Mouse (Mus musculus): ENCODE measurements at regions not wholly inside any gene's neighbourhood (a gene's known extent, or its start where the extent isn't known, plus 50 kb on each side); places are given as distances from the start of the nearest gene placed in this dataset.
"Not testable (repeated sequence)": the region's sequence is repeated elsewhere in the genome, so short reads cannot be mapped to it uniquely, and the experiment has no call there.

- TF ChIP-seq ZC3H11A (IDR thresholded peaks at IDR 0.05; ENCODE audit: borderline replicate concordance, low read depth, low read length) (no peak), ZNF384 (IDR thresholded peaks at IDR 0.05; ENCODE audit: low read depth, low read length) (no peak), HCFC1 (IDR thresholded peaks at IDR 0.05; ENCODE audit: borderline replicate concordance, insufficient read depth, low read length) (no peak), CHD2 (IDR thresholded peaks at IDR 0.05; ENCODE audit: low read depth, low read length) (peak; percentile 93), MAFK (IDR thresholded peaks at IDR 0.05; ENCODE audit: insufficient read depth, low read depth, low read length) (no peak)
- H3K27ac ChIP-seq (ENCODE audit: insufficient read depth, low read depth, low read length, poor library complexity, severe bottlenecking) = no peak overlapping the region; the same call in 1 of the 2 replicates
- H3K36me3 ChIP-seq (ENCODE audit: control insufficient read depth, insufficient read depth, low read length, poor library complexity, severe bottlenecking) = no peaks in the 10 kb centered on the region
- H3K4me3 ChIP-seq (ENCODE audit: insufficient read depth in 1 of 2, low read depth in 1 of 2, low read length in 2 of 2, poor library complexity in 1 of 2, severe bottlenecking in 1 of 2) = no peak overlapping the region
- no peak overlapping the region for H3K9ac ChIP-seq (ENCODE audit: insufficient read depth, low read depth, low read length, poor library complexity, severe bottlenecking)
- peaks cover 3% of the 10 kb centered on the region in 2 experiments; a peak in 1 of 4 replicates for H3K4me1 ChIP-seq (ENCODE audit: control insufficient read depth in 2 of 2, insufficient read depth in 2 of 2, low read length in 2 of 2, poor library complexity in 1 of 2)
- H3K9me3 ChIP-seq (ENCODE audit: control insufficient read depth, insufficient read depth, low read depth, low read length) = no peaks in the 10 kb centered on the region
- in situ Hi-C loops (cut with MboI; ENCODE audit: low sequenced_read_pairs in 2 of 2, unreplicated experiment in 2 of 2) = loop anchor here in 1 of 2 experiments (5.0 kb wide), 1 partner anchor 48 kb away; no protein-coding TSS in a partner anchor
- peak; percentile 43 for DNase-seq (ENCODE audit: low read depth, low spot score)
Measured at GRCm38 (mm10) chr12:79984025-79984790, 128.6 kb downstream of the Zfp36l1 start.

- no peak for DNase-seq (ENCODE audit: low read depth, low spot score)
- no peaks in the 10 kb centered on the region for H3K9me3 ChIP-seq (ENCODE audit: control insufficient read depth, insufficient read depth, low read depth, low read length)
- no peak overlapping the region for H3K4me3 ChIP-seq (ENCODE audit: insufficient read depth in 1 of 2, low read depth in 1 of 2, low read length in 2 of 2, poor library complexity in 1 of 2, severe bottlenecking in 1 of 2)
- TF ChIP-seq ZC3H11A (IDR thresholded peaks at IDR 0.05; ENCODE audit: borderline replicate concordance, low read depth, low read length) (no peak), CHD2 (IDR thresholded peaks at IDR 0.05; ENCODE audit: low read depth, low read length) (no peak), MAFK (IDR thresholded peaks at IDR 0.05; ENCODE audit: insufficient read depth, low read depth, low read length) (no peak), HCFC1 (IDR thresholded peaks at IDR 0.05; ENCODE audit: borderline replicate concordance, insufficient read depth, low read length) (no peak), ZNF384 (IDR thresholded peaks at IDR 0.05; ENCODE audit: low read depth, low read length) (no peak)
- H3K27ac ChIP-seq (ENCODE audit: insufficient read depth, low read depth, low read length, poor library complexity, severe bottlenecking) = no peak overlapping the region
- no peaks in the 10 kb centered on the region for H3K36me3 ChIP-seq (ENCODE audit: control insufficient read depth, insufficient read depth, low read length, poor library complexity, severe bottlenecking)
- H3K9ac ChIP-seq (ENCODE audit: insufficient read depth, low read depth, low read length, poor library complexity, severe bottlenecking) = no peak overlapping the region
- peaks cover 3% of the 10 kb centered on the region in 2 experiments; a peak in 1 of 4 replicates for H3K4me1 ChIP-seq (ENCODE audit: control insufficient read depth in 2 of 2, insufficient read depth in 2 of 2, low read length in 2 of 2, poor library complexity in 1 of 2)
- in situ Hi-C loops (cut with MboI; ENCODE audit: low sequenced_read_pairs in 2 of 2, unreplicated experiment in 2 of 2) = loop anchor here in 1 of 2 experiments (5.0 kb wide), 1 partner anchor 49 kb away; no protein-coding TSS in a partner anchor
Measured at GRCm38 (mm10) chr12:79983232-79983631, 129.6 kb downstream of the Zfp36l1 start.

- in situ Hi-C loops (cut with MboI; ENCODE audit: low sequenced_read_pairs in 2 of 2, unreplicated experiment in 2 of 2) = loop anchor here in 1 of 2 experiments (5.0 kb wide), 1 partner anchor 50 kb away; no protein-coding TSS in a partner anchor
Measured at GRCm38 (mm10) chr12:79982497-79982896, 130.3 kb downstream of the Zfp36l1 start.

GRCm38 (mm10) chr12:79980711-79981110, 132.1 kb downstream of the Zfp36l1 start:
- Histone ChIP-seq H3K4me1 (ENCODE audit: control insufficient read depth in 2 of 2, insufficient read depth in 2 of 2, low read length in 2 of 2, poor library complexity in 1 of 2) (peaks cover 3 to 5% of the 10 kb centered on the region in 2 experiments; a peak in 1 of 4 replicates), H3K9me3 (ENCODE audit: control insufficient read depth, insufficient read depth, low read depth, low read length) (no peaks in the 10 kb centered on the region), H3K4me3 (ENCODE audit: insufficient read depth in 1 of 2, low read depth in 1 of 2, low read length in 2 of 2, poor library complexity in 1 of 2, severe bottlenecking in 1 of 2) (no peak overlapping the region), H3K27ac (ENCODE audit: insufficient read depth, low read depth, low read length, poor library complexity, severe bottlenecking) (no peak overlapping the region), H3K9ac (ENCODE audit: insufficient read depth, low read depth, low read length, poor library complexity, severe bottlenecking) (no peak overlapping the region), H3K36me3 (ENCODE audit: control insufficient read depth, insufficient read depth, low read length, poor library complexity, severe bottlenecking) (no peaks in the 10 kb centered on the region)
- DNase-seq (ENCODE audit: low read depth, low spot score) = no peak
- TF ChIP-seq CHD2 (IDR thresholded peaks at IDR 0.05; ENCODE audit: low read depth, low read length) (no peak), ZNF384 (IDR thresholded peaks at IDR 0.05; ENCODE audit: low read depth, low read length) (no peak), ZC3H11A (IDR thresholded peaks at IDR 0.05; ENCODE audit: borderline replicate concordance, low read depth, low read length) (no peak), MAFK (IDR thresholded peaks at IDR 0.05; ENCODE audit: insufficient read depth, low read depth, low read length) (no peak), HCFC1 (IDR thresholded peaks at IDR 0.05; ENCODE audit: borderline replicate concordance, insufficient read depth, low read length) (no peak)
- in situ Hi-C loops (cut with MboI; ENCODE audit: low sequenced_read_pairs in 2 of 2, unreplicated experiment in 2 of 2) = loop anchor here in 1 of 2 experiments (5.0 kb wide), 1 partner anchor 52 kb away; no protein-coding TSS in a partner anchor

More at GRCm38 (mm10) chr12:79982497-79982896, 130.3 kb downstream of the Zfp36l1 start:
- not testable (repeated sequence) for H3K9me3 ChIP-seq (ENCODE audit: control insufficient read depth, insufficient read depth, low read depth, low read length); H3K4me3 ChIP-seq (ENCODE audit: insufficient read depth in 1 of 2, low read depth in 1 of 2, low read length in 2 of 2, poor library complexity in 1 of 2, severe bottlenecking in 1 of 2); H3K4me1 ChIP-seq (ENCODE audit: control insufficient read depth in 2 of 2, insufficient read depth in 2 of 2, low read length in 2 of 2, poor library complexity in 1 of 2); H3K36me3 ChIP-seq (ENCODE audit: control insufficient read depth, insufficient read depth, low read length, poor library complexity, severe bottlenecking); DNase-seq (ENCODE audit: low read depth, low spot score); H3K9ac ChIP-seq (ENCODE audit: insufficient read depth, low read depth, low read length, poor library complexity, severe bottlenecking); H3K27ac ChIP-seq (ENCODE audit: insufficient read depth, low read depth, low read length, poor library complexity, severe bottlenecking)

Measured in ES-E14 (cell line).